Mouse (Mus musculus) left cerebral cortex, postnatal 4 days (tissue): Measurements from ENCODE around the gene 1700029P11Rik. TPM values are rescaled to one million over a fixed set of nuclear protein-coding genes. Genes with fewer than 3 reads are reported as not detected.

Source experiments
- DNase-seq: peaks from one replicate; pipeline ENCODE4 v3.0.0-alpha.2; 2022
- intact Hi-C: fragments of 180-260 bp; cut with DNase I; formaldehyde crosslinking; loops from one replicate; pipeline ENCODE4 v1.15.1; 2025
- total RNA-seq, 2 experiments: library from RNA; stranded (reverse); gene quantifications; 2 replicates each; pipeline ENCODE4 v1.2.3; 2021

Gene 1700029P11Rik
- total RNA-seq, 2 experiments from 2014 or later = not detected

DNA sequence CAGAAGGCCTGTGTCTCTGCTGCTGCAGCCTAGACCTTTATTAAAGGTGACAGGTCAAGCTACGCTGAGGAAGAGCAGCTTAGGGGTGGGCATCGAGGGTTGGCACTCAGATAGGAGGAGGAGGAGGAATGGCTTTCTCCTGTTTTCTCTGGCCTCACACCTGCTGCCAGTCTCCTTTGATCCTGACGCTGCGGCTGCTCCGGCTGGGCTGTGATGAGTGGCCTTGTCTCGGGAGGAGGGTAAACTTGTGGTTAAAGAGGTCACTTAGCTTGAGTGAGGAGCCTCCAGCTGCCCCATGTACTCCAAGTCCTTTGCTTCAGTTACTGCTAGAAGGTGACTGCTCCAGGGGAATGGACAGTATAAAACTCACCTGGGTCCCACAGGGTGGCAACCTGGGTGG is 13.7 kb downstream of the 1700029P11Rik start:
- DNase-seq = no peak
- intact Hi-C loops = no loop called here

- intact Hi-C loops = no loop called here
- DNase-seq = no peak
Observed at GRCm38 (mm10) chr15:82004257-82004656, 23.9 kb downstream of the 1700029P11Rik start.

GRCm38 (mm10) chr15:82011947-82012346 is 31.6 kb downstream of the 1700029P11Rik start:
- intact Hi-C loops = no loop called here
- no peak for DNase-seq

DNA sequence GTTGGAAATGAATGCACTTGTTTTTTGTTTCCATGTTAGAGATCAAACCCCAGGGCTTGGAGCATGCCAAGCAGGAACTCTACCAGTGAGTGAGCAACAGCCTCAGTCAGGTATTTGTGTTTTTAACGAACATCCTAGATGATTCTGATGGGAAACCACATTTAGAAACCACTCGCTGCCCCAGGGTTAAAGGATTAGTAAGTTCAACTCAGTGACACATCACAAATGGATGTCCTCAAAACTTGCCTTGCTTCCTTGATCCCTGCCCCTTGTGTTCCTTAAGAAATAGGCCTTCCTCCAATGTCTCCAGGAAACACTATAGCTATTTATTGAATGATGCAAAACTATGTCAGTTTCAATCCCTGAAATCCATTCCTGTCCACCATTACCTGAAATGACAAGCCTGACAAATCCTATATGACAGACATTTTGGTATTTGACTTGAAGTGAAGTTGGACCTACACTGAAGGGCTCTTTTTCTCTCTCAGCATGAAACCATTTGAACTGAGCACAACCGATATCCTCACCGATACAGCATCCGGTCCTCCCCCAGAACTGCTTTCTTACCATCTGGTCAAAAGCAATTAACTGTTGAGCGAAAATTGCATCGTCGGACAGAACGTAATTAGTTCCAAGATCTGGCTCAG is 34.5 kb downstream of the 1700029P11Rik start:
- intact Hi-C loops = no loop called here
- DNase-seq = no peak

GRCm38 (mm10) chr15:82015392-82016100 is 35.2 kb downstream of the 1700029P11Rik start:
- DNase-seq = peak; percentile 62
- intact Hi-C loops = no loop called here

DNA sequence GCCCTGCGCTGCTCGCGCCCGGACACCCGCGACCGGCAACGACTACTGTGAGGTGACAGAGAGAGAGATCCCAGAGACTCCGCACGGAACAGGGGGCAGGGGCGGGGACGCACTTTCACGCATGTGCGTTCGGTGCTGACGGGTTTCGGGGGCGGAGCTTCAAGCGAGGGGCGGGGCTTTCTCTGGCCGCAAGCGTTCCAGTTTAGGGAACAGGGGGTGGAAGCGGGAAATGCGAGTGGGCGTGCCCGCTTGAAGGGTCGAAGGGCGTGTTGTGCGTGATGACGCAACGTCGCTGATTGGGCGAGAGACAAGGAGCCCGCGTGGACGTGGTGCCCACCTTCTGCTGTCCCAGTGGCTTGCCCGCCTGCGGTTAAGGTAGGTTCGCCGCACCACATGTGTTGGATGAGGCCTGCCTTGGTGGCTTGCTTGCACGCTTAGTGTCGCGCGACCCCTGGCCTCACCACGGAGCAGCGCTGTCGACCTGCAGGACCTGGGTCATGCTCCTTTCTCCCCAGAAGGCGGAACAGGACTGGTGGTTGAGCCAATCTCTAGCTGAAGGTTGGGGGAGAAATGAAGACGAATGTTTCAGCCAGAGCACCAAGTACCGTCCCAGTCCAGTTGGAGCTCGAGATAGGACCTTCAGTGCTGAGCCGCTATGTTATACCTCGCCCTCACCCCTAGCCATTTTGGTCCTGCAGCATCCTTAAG is 35.9 kb downstream of the 1700029P11Rik start:
- peak; percentile 100 for DNase-seq
- intact Hi-C loops = no loop called here

DNA sequence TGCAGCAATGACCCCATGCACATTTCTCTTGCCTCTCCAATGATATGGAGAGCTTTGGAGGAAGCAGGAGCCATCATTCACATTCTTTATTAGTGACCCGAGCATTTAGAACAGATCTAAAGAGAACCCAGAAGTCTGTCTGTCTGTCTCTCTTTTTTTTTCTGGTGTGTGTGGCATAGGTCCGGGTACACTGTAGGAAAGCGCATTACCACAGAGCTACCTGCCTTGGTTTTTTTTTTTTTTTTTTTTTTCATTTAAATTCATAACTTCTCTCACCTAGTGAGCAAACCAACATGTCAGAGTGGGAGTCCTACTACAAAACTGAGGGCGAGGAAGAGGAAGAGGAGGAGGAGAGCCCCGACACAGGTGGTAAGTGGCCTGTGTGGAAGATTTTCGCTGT is 36.5 kb downstream of the 1700029P11Rik start:
- intact Hi-C loops = no loop called here
- DNase-seq = no peak

- intact Hi-C loops = no loop called here
- DNase-seq = no peak
Observed at GRCm38 (mm10) chr15:82017461-82017860, 37.1 kb downstream of the 1700029P11Rik start.

DNA sequence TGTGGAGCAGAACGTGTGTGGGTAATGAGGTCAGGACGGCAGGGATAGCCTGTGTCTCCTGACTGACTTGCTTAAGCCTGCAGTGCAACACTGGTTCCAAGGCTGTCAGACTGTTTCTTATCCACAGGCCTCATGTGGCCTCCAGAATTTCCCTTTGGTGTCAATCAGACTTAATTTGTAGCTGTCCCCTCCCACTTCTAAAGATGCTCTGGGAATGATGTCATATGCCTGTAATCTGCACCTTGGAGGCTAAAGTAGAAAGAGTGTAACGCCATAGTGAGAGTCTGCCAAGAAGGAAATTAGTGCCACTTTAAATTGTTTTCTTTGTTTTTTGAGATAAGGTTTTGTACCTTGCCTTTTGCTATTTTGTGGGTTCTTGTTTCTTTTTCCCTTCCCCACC is 38.9 kb downstream of the 1700029P11Rik start:
- DNase-seq = no peak
- intact Hi-C loops = no loop called here

GRCm38 (mm10) chr15:82022535-82023088 is 42.3 kb downstream of the 1700029P11Rik start:
- intact Hi-C loops = no loop called here
- no peak for DNase-seq

DNA sequence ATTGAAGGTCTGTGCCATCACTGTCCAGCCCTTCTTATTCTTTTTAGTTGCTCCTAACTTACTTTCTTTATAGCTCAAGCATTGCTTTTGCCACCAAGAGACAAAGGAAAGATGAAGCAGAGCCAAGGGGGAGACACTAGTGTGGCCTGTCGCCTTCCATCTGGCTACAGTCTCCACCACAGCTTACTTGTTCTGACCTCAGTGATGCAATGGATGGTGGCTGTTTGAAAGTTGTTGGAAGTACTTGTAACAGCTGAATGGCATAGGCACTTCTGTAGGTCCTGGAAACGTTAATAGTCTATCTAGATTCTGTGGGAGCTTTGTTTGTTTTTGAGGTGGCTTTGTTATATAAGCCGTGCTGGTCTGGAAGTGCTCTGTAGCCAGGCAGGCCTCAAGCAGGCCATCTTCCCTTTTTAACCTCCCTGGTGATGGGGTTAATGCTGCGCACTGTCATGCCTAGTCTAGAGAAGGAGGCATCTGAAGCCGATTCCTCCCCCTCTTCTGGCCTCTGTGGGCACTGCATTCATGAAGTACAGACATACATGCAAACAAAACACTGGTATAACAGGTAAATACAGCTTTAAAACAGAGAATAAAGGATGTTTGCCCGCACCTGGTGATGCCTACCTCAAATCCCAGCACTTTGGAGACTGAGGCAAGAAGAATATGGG is 43.8 kb downstream of the 1700029P11Rik start:
- intact Hi-C loops = no loop called here
- DNase-seq = no peak

DNA sequence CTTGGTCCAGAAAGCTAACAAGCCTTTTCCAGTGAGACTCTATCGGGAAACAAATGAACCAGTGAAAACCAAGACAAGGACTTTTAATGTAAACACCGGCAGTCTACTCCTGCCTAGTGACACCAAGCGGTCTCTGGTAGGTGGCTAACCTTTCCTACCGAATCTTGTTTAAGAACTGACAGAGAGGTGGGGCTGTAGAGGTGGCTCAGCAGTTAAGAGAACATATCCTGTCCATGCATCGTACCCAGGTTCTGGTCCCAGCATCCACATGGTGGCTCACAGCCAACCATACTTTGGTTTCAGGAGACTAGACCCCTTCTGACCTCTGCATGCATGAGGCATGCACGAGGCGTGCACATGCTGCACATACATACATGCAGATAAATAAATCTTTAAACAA is 46.9 kb downstream of the 1700029P11Rik start:
- no peak for DNase-seq
- intact Hi-C loops = no loop called here

GRCm38 (mm10) chr15:82027726-82028125 is 47.4 kb downstream of the 1700029P11Rik start:
- intact Hi-C loops = no loop called here
- no peak for DNase-seq

Other genes starting within 250 kb of the 1700029P11Rik start
- gene Zc3h7b, start 235.5 kb upstream of the 1700029P11Rik start, total RNA-seq = 100 to 1,000 TPM; 219 to 235 TPM
- 100 to 1,000 TPM; 170 to 180 TPM for gene Rangap1, start 235.0 kb upstream of the 1700029P11Rik start, total RNA-seq
- 10 to 100 TPM; 68.1 to 69.6 TPM for gene Tef, start 178.1 kb upstream of the 1700029P11Rik start, total RNA-seq
- 10 to 100 TPM; 20.3 to 22.6 TPM for gene Tob2, start 121.7 kb upstream of the 1700029P11Rik start, total RNA-seq
- 10 to 100 TPM; 51.8 to 59.7 TPM for gene Phf5a, start 108.6 kb upstream of the 1700029P11Rik start, total RNA-seq
- gene Aco2, start 108.2 kb upstream of the 1700029P11Rik start, total RNA-seq = 100 to 1,000 TPM; 273 to 304 TPM
- 10 to 100 TPM; 45.7 to 48.1 TPM for gene Polr3h, start 54.3 kb upstream of the 1700029P11Rik start, total RNA-seq
- gene Csdc2, start 43.8 kb upstream of the 1700029P11Rik start, total RNA-seq = 100 to 1,000 TPM; 191 to 201 TPM
- gene Pmm1, start 19.6 kb upstream of the 1700029P11Rik start, total RNA-seq = 100 to 1,000 TPM; 138 to 140 TPM
- 10 to 100 TPM; 28.3 to 28.7 TPM for gene Xrcc6, start 7.3 kb downstream of the 1700029P11Rik start, total RNA-seq
- 10 to 100 TPM; 64.8 to 72.7 TPM for gene Desi1, start 53.3 kb downstream of the 1700029P11Rik start, total RNA-seq
- gene Snu13, start 67.1 kb downstream of the 1700029P11Rik start, total RNA-seq = 100 to 1,000 TPM; 123 to 130 TPM
- gene 4930407I10Rik, start 78.6 kb downstream of the 1700029P11Rik start, total RNA-seq = not detected
- gene Mei1, start 89.5 kb downstream of the 1700029P11Rik start, total RNA-seq = under 1 TPM in 1 of 2 experiments, not detected in 1; 0.10 TPM
- 10 to 100 TPM; 11.3 to 12.4 TPM for gene Ccdc134, start 147.4 kb downstream of the 1700029P11Rik start, total RNA-seq
- 100 to 1,000 TPM; 233 to 234 TPM for gene Srebf2, start 166.6 kb downstream of the 1700029P11Rik start, total RNA-seq
- gene Shisa8, start 232.3 kb downstream of the 1700029P11Rik start, total RNA-seq = 1 to 10 TPM; 1.5 to 2.0 TPM
- 1 to 10 TPM in 1 of 2 experiments, under 1 TPM in 1; 0.46 to 1.1 TPM for gene Tnfrsf13c, start 243.8 kb downstream of the 1700029P11Rik start, total RNA-seq